Mouse (Mus musculus): Measurements from ENCODE around the gene Wdfy3.
"Not testable (repeated sequence)": the region's sequence is repeated elsewhere in the genome, so short reads cannot be mapped to it uniquely, and the experiment has no call there.

Gene Wdfy3

GRCm38 (mm10) chr5:102003371-102003770 is 66.3 kb downstream of the Wdfy3 start:
- DNase-seq (ENCODE audit: low spot score in 2 of 2): no peak

DNA sequence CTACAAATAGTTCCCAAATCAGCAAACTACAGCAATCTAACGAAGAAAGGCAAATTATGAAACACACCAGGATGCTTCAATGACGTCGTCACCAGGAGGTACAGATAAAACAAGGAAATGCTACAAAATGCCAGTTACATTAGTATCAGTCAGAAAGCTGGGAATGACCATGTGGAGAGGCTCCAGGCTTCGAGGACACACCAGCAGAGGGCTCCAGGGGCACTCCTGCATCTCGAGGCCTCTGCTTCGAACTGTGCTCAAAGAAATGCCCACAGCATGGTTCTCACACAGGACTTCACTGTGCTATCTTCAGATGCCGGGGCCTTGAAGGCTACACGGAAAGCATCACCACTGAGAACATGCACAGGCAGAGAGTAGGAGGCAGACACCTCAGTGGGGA is 68.7 kb downstream of the Wdfy3 start:
- no peak for DNase-seq (ENCODE audit: low spot score in 2 of 2)

DNA sequence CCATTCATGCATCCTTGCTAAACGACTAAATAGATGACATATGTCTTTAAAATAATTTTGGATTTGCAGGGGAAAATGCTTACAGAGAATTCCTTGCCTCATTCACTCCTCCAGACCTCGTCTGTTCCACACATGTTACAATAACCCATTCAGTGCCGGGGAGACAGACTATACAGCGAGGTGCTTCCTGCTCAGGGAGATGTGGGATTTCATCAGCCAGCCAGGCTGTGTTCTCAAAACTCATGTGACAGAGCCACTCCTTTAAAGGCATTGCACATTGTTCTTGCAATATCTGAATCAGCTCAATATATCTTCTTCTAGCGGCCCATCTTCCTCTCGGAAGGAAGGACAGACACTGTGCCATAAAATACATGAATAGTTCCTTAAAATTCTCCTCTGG is 70.8 kb downstream of the Wdfy3 start:
- no peak for DNase-seq (ENCODE audit: low spot score in 2 of 2)

GRCm38 (mm10) chr5:101996036-101996735 is 73.5 kb downstream of the Wdfy3 start:
- DNase-seq (ENCODE audit: low spot score in 2 of 2): no peak

DNA sequence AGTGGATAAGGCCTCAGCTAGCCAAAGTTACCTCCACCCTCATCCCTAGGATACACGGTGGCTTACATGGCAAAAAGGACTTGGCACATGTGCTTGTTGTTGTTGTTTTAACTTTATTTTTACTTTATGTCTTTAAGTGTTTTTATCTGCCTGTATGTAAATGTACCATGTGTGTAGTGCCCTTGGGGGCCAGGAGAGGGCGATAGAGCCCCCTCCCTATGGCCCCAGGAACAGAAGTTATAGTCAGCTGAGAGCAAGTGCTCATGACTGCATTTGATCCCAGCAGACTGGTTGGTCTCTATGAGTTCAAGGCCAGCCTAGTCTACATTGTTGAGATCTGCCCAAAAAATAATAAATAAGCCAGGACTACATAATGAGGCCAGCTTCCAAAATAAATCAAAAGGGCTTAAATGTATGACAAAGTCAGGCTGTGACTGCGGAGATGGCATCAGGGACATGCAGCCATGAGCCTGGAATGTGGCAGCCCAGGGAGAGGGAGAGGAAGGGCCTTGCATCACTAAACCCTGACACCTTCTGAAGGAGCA is 74.2 kb downstream of the Wdfy3 start:
- DNase-seq (ENCODE audit: low spot score in 2 of 2): no peak

- no peak for DNase-seq (ENCODE audit: low spot score in 2 of 2)
Observed at GRCm38 (mm10) chr5:101993996-101994395, 75.7 kb downstream of the Wdfy3 start.

GRCm38 (mm10) chr5:101992969-101993670 is 76.6 kb downstream of the Wdfy3 start:
- no peak for DNase-seq (ENCODE audit: low spot score in 2 of 2)

- no peak for DNase-seq (ENCODE audit: low spot score in 2 of 2)
Observed at GRCm38 (mm10) chr5:101990298-101990845, 79.3 kb downstream of the Wdfy3 start.

GRCm38 (mm10) chr5:101988476-101988875 is 81.2 kb downstream of the Wdfy3 start:
- no peak for DNase-seq (ENCODE audit: low spot score in 2 of 2)

DNA sequence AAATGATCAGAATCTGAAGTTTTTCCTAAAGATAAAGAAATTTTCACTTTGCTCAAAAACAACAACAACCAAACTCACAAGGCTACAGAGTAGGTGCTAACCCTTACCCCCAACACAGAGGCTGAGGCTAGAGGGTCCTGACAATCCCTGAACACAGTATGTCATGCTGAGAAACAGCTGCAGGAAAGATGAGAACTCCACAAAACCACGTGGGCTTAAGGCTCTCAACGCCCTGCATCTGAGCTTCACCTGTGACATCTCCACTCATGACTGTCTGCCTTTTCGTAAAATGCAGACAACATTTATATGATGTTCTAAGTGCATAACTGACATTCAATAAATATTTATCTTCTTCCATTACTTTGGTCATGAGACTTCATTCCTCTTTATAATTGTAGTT is 83.0 kb downstream of the Wdfy3 start:
- DNase-seq (ENCODE audit: low spot score in 2 of 2): no peak

GRCm38 (mm10) chr5:101982239-101982638 is 87.5 kb downstream of the Wdfy3 start:
- DNase-seq (ENCODE audit: low spot score in 2 of 2): no peak

GRCm38 (mm10) chr5:101979594-101979993 is 90.1 kb downstream of the Wdfy3 start:
- DNase-seq (ENCODE audit: low spot score in 2 of 2): no peak

- DNase-seq (ENCODE audit: low spot score in 2 of 2): not testable (repeated sequence)
Observed at GRCm38 (mm10) chr5:101972594-101972993, 97.1 kb downstream of the Wdfy3 start.

GRCm38 (mm10) chr5:101968153-101968851 is 101.4 kb downstream of the Wdfy3 start:
- no peak for DNase-seq (ENCODE audit: low spot score in 2 of 2)

GRCm38 (mm10) chr5:101967832-101968152 is 101.9 kb downstream of the Wdfy3 start:
- no peak for DNase-seq (ENCODE audit: low spot score in 2 of 2)

GRCm38 (mm10) chr5:101962824-101963223 is 106.9 kb downstream of the Wdfy3 start:
- DNase-seq (ENCODE audit: low spot score in 2 of 2): no peak

DNA sequence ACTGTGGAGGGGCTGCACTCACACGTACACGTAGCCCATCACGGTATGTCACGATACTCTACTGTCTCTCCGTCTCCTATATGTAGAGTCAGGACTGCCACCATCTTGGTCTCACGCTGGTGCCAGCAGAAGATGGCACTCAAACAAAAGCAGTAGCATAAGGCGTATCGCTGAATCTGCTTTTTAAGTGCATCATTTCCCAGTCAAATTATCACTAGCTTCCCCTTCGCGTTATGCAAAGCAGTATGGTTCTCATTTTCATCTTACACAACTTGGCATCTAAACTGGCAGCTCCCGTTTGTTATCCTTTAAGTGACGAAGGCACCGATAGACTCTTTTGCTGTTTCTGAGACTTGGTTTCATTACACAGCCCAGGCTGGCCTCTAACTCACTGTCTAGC is 110.4 kb downstream of the Wdfy3 start:
- no peak for DNase-seq (ENCODE audit: low spot score in 2 of 2)

DNA sequence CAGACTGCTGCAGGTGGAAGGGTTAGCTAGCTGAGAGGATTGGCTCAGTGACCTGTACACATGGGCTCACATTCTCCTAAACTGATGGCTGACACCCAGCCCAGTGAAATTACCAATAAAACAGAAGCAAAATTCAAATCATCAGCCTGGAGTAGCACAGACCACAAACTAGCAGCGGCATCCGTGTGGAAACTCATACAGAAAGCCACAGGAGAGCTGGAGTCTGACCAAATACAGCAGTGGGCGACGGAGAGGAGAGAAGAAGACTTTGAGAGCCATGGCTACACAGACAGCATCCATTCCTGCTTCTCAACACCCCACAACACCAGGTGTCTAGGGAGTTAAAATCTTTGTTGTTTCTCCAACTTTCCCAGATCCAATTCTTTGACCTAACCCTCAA is 110.8 kb downstream of the Wdfy3 start:
- no peak for DNase-seq (ENCODE audit: low spot score in 2 of 2)

DNA sequence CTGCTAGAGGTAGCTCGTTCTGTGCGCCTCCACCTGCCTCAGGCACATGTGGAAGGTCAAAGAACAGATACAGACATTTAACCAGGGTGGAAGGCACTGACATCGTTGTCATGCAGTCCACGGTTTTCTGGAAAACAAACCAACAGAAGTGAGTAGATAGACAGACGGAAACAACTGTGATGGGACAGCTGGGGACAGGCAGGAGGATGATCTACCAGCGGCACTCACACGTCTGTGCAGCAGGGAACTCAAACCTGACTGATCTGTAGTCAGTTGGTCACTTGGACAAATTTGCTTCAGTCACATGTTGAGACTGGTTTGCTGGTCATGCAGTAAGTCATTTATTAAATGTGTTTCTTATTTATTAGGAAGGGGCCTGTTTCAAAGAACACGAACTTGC is 112.3 kb downstream of the Wdfy3 start:
- DNase-seq (ENCODE audit: low spot score in 2 of 2): no peak

GRCm38 (mm10) chr5:101954393-101955340 is 115.1 kb downstream of the Wdfy3 start:
- no peak for DNase-seq (ENCODE audit: low spot score in 2 of 2)

GRCm38 (mm10) chr5:101951918-101952317 is 117.8 kb downstream of the Wdfy3 start:
- no peak for DNase-seq (ENCODE audit: low spot score in 2 of 2)
